Comparison of ENCODE assay signal across 13 mouse cellular contexts in the genomic region with DNA sequence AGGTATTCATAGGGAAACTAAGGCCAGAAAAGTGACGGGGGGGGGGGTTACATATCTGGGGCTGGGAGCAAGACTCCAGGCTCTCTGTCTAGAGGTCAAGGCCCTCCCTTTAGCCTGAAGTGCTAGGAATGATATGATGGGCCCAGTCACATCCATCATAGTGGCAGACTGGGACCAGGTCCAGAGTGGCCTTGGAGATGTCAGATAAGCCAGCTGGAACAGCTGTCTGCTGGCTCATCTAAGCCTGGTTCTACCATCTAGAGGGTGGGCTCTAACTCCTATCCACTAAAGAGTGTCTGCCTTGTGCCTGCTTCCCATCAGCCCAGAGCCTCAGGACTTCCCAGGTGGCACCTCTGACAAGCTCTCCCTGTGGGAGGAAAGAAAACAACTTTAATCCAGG. TPM values are rescaled to one million over a fixed set of nuclear protein-coding genes. Genes with fewer than 3 reads are reported as not detected.
A peak's percentile ranks its signal among the peaks of the same experiment; 100 is the strongest.
DNase-seq lines count a peak whose midpoint lies in the region; ATAC-seq and TF ChIP-seq lines count a peak whose summit lies in the region.
"Had no signal": no experiment of that assay in that cellular context is flagged by ENCODE, and none has a peak within 500 bp of the region (broad histone marks: within the 10 kb centered on the region; RNA-seq: fewer than 3 reads in every experiment).

No protein-coding gene starts in this region.

- H3K79me2 ChIP-seq in heart, adult 2 months (replicated peaks; ENCODE audit: control insufficient read depth, insufficient read depth, low read length), result 0 out of 2 replicates have a peak, but pooled peaks cover 2% of the 10 kb centered on the region

- no peak for TF ChIP-seq CTCF in heart, adult 2 months (IDR thresholded peaks at IDR 0.05)
- TF ChIP-seq CTCF in midbrain, postnatal 0 days (IDR thresholded peaks at IDR 0.05), result no peak

- ATAC-seq in heart, embryonic 15.5 days (replicated peaks; ENCODE audit: insufficient number of reproducible peaks, insufficient read depth, low FRiP score, low read depth), result no peak
- ATAC-seq in midbrain, postnatal 0 days (ENCODE audit: low FRiP score), result no peak

- no peak for TF ChIP-seq POLR2A in heart, adult 2 months (IDR thresholded peaks at IDR 0.05; ENCODE audit: insufficient read depth, low read depth, low read length)

- no peak for DNase-seq in heart, adult 2 months
- peak; percentile 64 for DNase-seq in 416B (ENCODE audit: low read depth)
- peak; percentile 74 for DNase-seq in adrenal gland, postnatal 10 days
- peak; percentile 61 for DNase-seq in kidney, postnatal 25 days
- DNase-seq in midbrain, postnatal 0 days (ENCODE audit: low spot score), result no peak
- no peak for DNase-seq in left cerebral cortex, postnatal 25 days (ENCODE audit: low spot score in 2 of 2)
- no peak for DNase-seq in frontal cortex, postnatal 25 days (ENCODE audit: low spot score in 2 of 2)
- DNase-seq: gastrocnemius, postnatal 14 days had no signal

- intact Hi-C loops in heart, adult 2 months (cut with DNase I), result no loop called here
- intact Hi-C loops in left cerebral cortex, postnatal 25 days (cut with DNase I), result no loop called here

- H3K27ac ChIP-seq in heart, embryonic 15.5 days, result peak overlapping the region; percentile 99
- no peak overlapping the region for H3K27ac ChIP-seq in heart, adult 2 months
- H3K27ac ChIP-seq in midbrain, postnatal 0 days (ENCODE audit: low read depth, low read length), result no peak overlapping the region

- no peak overlapping the region for H3K4me2 ChIP-seq in heart, embryonic 15.5 days
- no peak overlapping the region for H3K4me2 ChIP-seq in midbrain, postnatal 0 days (ENCODE audit: low read depth, low read length, poor library complexity, severe bottlenecking)

- peaks cover 39% of the 10 kb centered on the region for H3K4me1 ChIP-seq in heart, embryonic 15.5 days (replicated peaks)
- H3K4me1 ChIP-seq in heart, adult 2 months (ENCODE audit: control insufficient read depth, insufficient read depth, low read length), result peaks cover 11% of the 10 kb centered on the region
- 0 out of 2 replicates have a peak, but pooled peaks cover 5% of the 10 kb centered on the region for H3K4me1 ChIP-seq in midbrain, postnatal 0 days (ENCODE audit: insufficient read depth, low read length)

- no peaks in the 10 kb centered on the region for H3K9me3 ChIP-seq in heart, embryonic 15.5 days (replicated peaks)
- H3K9me3 ChIP-seq in midbrain, postnatal 0 days (ENCODE audit: low read length), result no peaks in the 10 kb centered on the region

- H3K27me3 ChIP-seq in heart, embryonic 15.5 days, result no peaks in the 10 kb centered on the region
- H3K27me3 ChIP-seq in heart, adult 2 months (ENCODE audit: control insufficient read depth, insufficient read depth, low read length), result no peaks in the 10 kb centered on the region
- no peaks in the 10 kb centered on the region for H3K27me3 ChIP-seq in midbrain, postnatal 0 days (ENCODE audit: insufficient read depth, low read length)

- TF ChIP-seq EP300 in heart, adult 2 months (IDR thresholded peaks at IDR 0.05; ENCODE audit: insufficient read depth, low read depth, low read length), result no peak

- H3K9ac ChIP-seq in heart, embryonic 15.5 days, result no peak overlapping the region
- H3K9ac ChIP-seq in heart, adult 2 months (ENCODE audit: low read depth, low read length), result no peak overlapping the region
- no peak overlapping the region for H3K9ac ChIP-seq in midbrain, postnatal 0 days (replicated peaks; ENCODE audit: low read length, poor library complexity, severe bottlenecking)

- H3K36me3 ChIP-seq in heart, embryonic 15.5 days, result no peaks in the 10 kb centered on the region
- H3K36me3 ChIP-seq in heart, adult 2 months (ENCODE audit: control insufficient read depth, insufficient read depth, low read length), result no peaks in the 10 kb centered on the region; the same call in 1 of the 2 replicates
- H3K36me3 ChIP-seq in midbrain, postnatal 0 days (ENCODE audit: insufficient read depth, low read length), result no peaks in the 10 kb centered on the region

- no peak overlapping the region for H3K4me3 ChIP-seq in heart, embryonic 15.5 days
- H3K4me3 ChIP-seq in heart, adult 2 months, result no peak overlapping the region
- H3K4me3 ChIP-seq in midbrain, postnatal 0 days (ENCODE audit: low read depth, low read length), result no peak overlapping the region
- H3K4me3 ChIP-seq: myocyte had no signal

- 67% methylated on average over 1 of the region's 1 CpGs for WGBS in heart, embryonic 15.5 days
- 58% methylated on average over 1 of the region's 1 CpGs for WGBS in heart, adult 2 months
- WGBS in midbrain, postnatal 0 days, result 83% methylated on average over 1 of the region's 1 CpGs

RNA-seq across cellular contexts. Expression of a gene that starts 1.9 kb away (rescaled TPM):
- polyA plus RNA-seq in heart, embryonic 15.5 days (2015; fragmentation: Nextera tagmentation; extraction: Ambion mirVana), result 330 and 373 TPM in 2 replicates
- total RNA-seq in heart, adult 2 months (2021), result 100 to 1,000 TPM in 1 of 2 experiments, 10 to 100 TPM in 1; 81.4 to 106 TPM
- 49.9 and 73.3 TPM in 2 replicates for polyA plus RNA-seq in heart, adult 2 months (2012; rRNA removed)
- total RNA-seq in adrenal gland, postnatal 10 days (2021), result 100 to 1,000 TPM; 201 to 246 TPM
- 82.1 and 108 TPM in 2 replicates for total RNA-seq in midbrain, postnatal 0 days (2014; rRNA removed)
- 87.5 and 91.5 TPM in 2 replicates for polyA plus RNA-seq in midbrain, postnatal 0 days (2015; fragmentation: Nextera tagmentation; extraction: Ambion mirVana)
- 10 to 100 TPM; 30.2 to 30.9 TPM for total RNA-seq in left cerebral cortex, postnatal 25 days (2021)

RNA-seq across cellular contexts. Expression of a gene that starts 26.1 kb away (rescaled TPM):
- polyA plus RNA-seq in heart, embryonic 15.5 days (2015; fragmentation: Nextera tagmentation; extraction: Ambion mirVana), result not detected in 2 replicates
- total RNA-seq in heart, adult 2 months (2021), result not detected
- polyA plus RNA-seq in heart, adult 2 months (2012; rRNA removed), result not detected in 2 replicates
- total RNA-seq in adrenal gland, postnatal 10 days (2021), result not detected
- total RNA-seq in midbrain, postnatal 0 days (2014; rRNA removed), result not detected in 2 replicates
- polyA plus RNA-seq in midbrain, postnatal 0 days (2015; fragmentation: Nextera tagmentation; extraction: Ambion mirVana), result not detected in 2 replicates
- not detected for total RNA-seq in left cerebral cortex, postnatal 25 days (2021)
- total RNA-seq: gastrocnemius, postnatal 14 days had no signal
- polyA plus RNA-seq: liver, embryonic 16.5 days; myocyte had no signal

RNA-seq across cellular contexts. Expression of a gene that starts 28.1 kb away (rescaled TPM):
- 68.4 and 77.8 TPM in 2 replicates for polyA plus RNA-seq in heart, embryonic 15.5 days (2015; fragmentation: Nextera tagmentation; extraction: Ambion mirVana)
- 10 to 100 TPM; 23.6 to 24.2 TPM for total RNA-seq in heart, adult 2 months (2021)
- 40.9 and 52.2 TPM in 2 replicates for polyA plus RNA-seq in heart, adult 2 months (2012; rRNA removed)
- total RNA-seq in adrenal gland, postnatal 10 days (2021), result 10 to 100 TPM; 60.9 to 64.7 TPM
- 32.9 and 43.0 TPM in 2 replicates for total RNA-seq in midbrain, postnatal 0 days (2014; rRNA removed)
- polyA plus RNA-seq in midbrain, postnatal 0 days (2015; fragmentation: Nextera tagmentation; extraction: Ambion mirVana), result 66.7 and 66.9 TPM in 2 replicates
- 10 to 100 TPM; 40.9 to 41.9 TPM for total RNA-seq in left cerebral cortex, postnatal 25 days (2021)

RNA-seq across cellular contexts. Expression of a gene that starts 49.9 kb away (rescaled TPM):
- polyA plus RNA-seq in heart, embryonic 15.5 days (2015; fragmentation: Nextera tagmentation; extraction: Ambion mirVana), result not detected in 2 replicates
- not detected for total RNA-seq in heart, adult 2 months (2021)
- not detected in 2 replicates for polyA plus RNA-seq in heart, adult 2 months (2012; rRNA removed)
- not detected for total RNA-seq in adrenal gland, postnatal 10 days (2021)
- not detected in 2 replicates for total RNA-seq in midbrain, postnatal 0 days (2014; rRNA removed)
- polyA plus RNA-seq in midbrain, postnatal 0 days (2015; fragmentation: Nextera tagmentation; extraction: Ambion mirVana), result not detected in 2 replicates
- not detected for total RNA-seq in left cerebral cortex, postnatal 25 days (2021)
- total RNA-seq: gastrocnemius, postnatal 14 days; left cerebral cortex, adult 8-10 months had no signal
- polyA plus RNA-seq: cortical plate, adult 2 months; liver, embryonic 16.5 days; myocyte had no signal

RNA-seq across cellular contexts. Expression of a gene that starts 56.5 kb away (rescaled TPM):
- 0.20 and 0.27 TPM in 2 replicates for polyA plus RNA-seq in heart, embryonic 15.5 days (2015; fragmentation: Nextera tagmentation; extraction: Ambion mirVana)
- not detected for total RNA-seq in heart, adult 2 months (2021)
- polyA plus RNA-seq in heart, adult 2 months (2012; rRNA removed), result 0.18 and 0.55 TPM in 2 replicates
- total RNA-seq in adrenal gland, postnatal 10 days (2021), result under 1 TPM; 0.21 to 0.27 TPM
- 0.24 and 0.55 TPM in 2 replicates for total RNA-seq in midbrain, postnatal 0 days (2014; rRNA removed)
- polyA plus RNA-seq in midbrain, postnatal 0 days (2015; fragmentation: Nextera tagmentation; extraction: Ambion mirVana), result not detected in 2 replicates
- total RNA-seq in left cerebral cortex, postnatal 25 days (2021), result not detected
- total RNA-seq: gastrocnemius, postnatal 14 days; left cerebral cortex, adult 8-10 months had no signal
- polyA plus RNA-seq: myocyte had no signal

Comparison
In these comparisons a context has a peak if more than half of its experiments do, and no peak if none do; other contexts are left out.
1. DNase-seq: peak in 416B (single experiment), adrenal gland, postnatal 10 days (single experiment) and kidney, postnatal 25 days (2 of 2); none in heart, adult 2 months (0 of 2), midbrain, postnatal 0 days (single experiment), left cerebral cortex, postnatal 25 days (0 of 2) and frontal cortex, postnatal 25 days (0 of 2).